Mouse (Mus musculus) retina, embryonic 14.5 days (tissue): ENCODE measurements around the gene Gmfb.
"Not testable (repeated sequence)": the region's sequence is repeated elsewhere in the genome, so short reads cannot be mapped to it uniquely, and the experiment has no call there.

Experiments
- DNase-seq: peaks from one replicate; pipeline ENCODE4 v3.0.0-alpha.2; 2015; ENCODE audit warnings: low spot score

Gene Gmfb

GRCm38 (mm10) chr14:46821873-46822716, at the start of gene Gmfb:
TSS of gene Gmfb (minus strand) at chr14:46822242.
- peak; percentile 93 for DNase-seq

- no peak for DNase-seq
Observed at GRCm38 (mm10) chr14:46862922-46863321, 40.9 kb upstream of the Gmfb start.

GRCm38 (mm10) chr14:46853677-46854076, 31.6 kb upstream of the Gmfb start:
- DNase-seq, result no peak

- no peak for DNase-seq
Observed at GRCm38 (mm10) chr14:46849769-46850168, 27.7 kb upstream of the Gmfb start.

- DNase-seq, result no peak
Observed at GRCm38 (mm10) chr14:46848736-46849135, 26.7 kb upstream of the Gmfb start.

- DNase-seq, result no peak
Observed at GRCm38 (mm10) chr14:46848063-46848590, 26.1 kb upstream of the Gmfb start.

- no peak for DNase-seq
Observed at GRCm38 (mm10) chr14:46845706-46846105, 23.7 kb upstream of the Gmfb start.

GRCm38 (mm10) chr14:46839326-46839725, 17.3 kb upstream of the Gmfb start:
- no peak for DNase-seq

GRCm38 (mm10) chr14:46832354-46833272, 10.6 kb upstream of the Gmfb start:
- no peak for DNase-seq

- peak; percentile 98 for DNase-seq
Observed at GRCm38 (mm10) chr14:46831837-46832333, 9.8 kb upstream of the Gmfb start, which contains the start of gene Cgrrf1. TSS of gene Cgrrf1 (plus strand) at chr14:46832125.

GRCm38 (mm10) chr14:46831295-46831694, 9.3 kb upstream of the Gmfb start:
- no peak for DNase-seq

GRCm38 (mm10) chr14:46827430-46827829, 5.4 kb upstream of the Gmfb start:
- no peak for DNase-seq

- DNase-seq, result no peak
Observed at GRCm38 (mm10) chr14:46823996-46824395, 2.0 kb upstream of the Gmfb start.

GRCm38 (mm10) chr14:46821271-46821872, 670 bp downstream of the Gmfb start:
- peak; percentile 10 for DNase-seq

GRCm38 (mm10) chr14:46819961-46820360, 2.1 kb downstream of the Gmfb start:
- not testable (repeated sequence) for DNase-seq

- DNase-seq, result no peak
Observed at GRCm38 (mm10) chr14:46818743-46819142, 3.3 kb downstream of the Gmfb start.

GRCm38 (mm10) chr14:46816916-46817622, 5.0 kb downstream of the Gmfb start:
- DNase-seq, result no peak

GRCm38 (mm10) chr14:46815640-46816039, 6.4 kb downstream of the Gmfb start:
- DNase-seq, result no peak

- DNase-seq, result no peak
Observed at GRCm38 (mm10) chr14:46807927-46808326, 14.1 kb downstream of the Gmfb start.

- no peak for DNase-seq
Observed at GRCm38 (mm10) chr14:46806186-46806585, 15.9 kb downstream of the Gmfb start.

GRCm38 (mm10) chr14:46803791-46804190, 18.3 kb downstream of the Gmfb start:
- no peak for DNase-seq
